Comparison of ENCODE assay signal across 9 mouse cellular contexts in the genomic region with DNA sequence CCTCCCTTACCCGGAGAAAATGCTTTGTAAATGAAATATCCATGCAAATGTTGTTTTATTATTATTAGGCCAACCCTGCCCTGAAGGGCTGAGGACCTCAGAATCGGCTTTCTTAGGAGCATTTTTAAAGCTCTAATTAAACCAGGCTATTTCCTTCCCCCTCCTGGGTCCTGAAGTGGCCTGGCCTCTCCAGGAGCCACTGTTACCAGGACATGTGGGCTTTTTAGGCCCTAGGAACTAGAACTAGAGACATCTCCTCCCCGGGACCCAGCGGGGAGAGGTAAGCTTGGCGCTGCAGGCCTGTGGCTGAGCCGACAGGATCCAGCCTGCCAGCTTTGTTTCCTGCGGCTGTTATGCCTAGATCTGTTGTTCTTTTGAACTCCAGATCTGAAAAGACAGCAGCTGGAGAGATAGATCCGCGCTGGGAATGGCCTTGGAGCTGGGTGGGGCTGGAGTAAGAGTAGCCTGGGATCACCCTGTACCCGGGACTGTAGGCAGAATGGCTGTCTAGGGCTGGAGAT. TPM values are rescaled to one million over a fixed set of nuclear protein-coding genes. Genes with fewer than 3 reads are reported as not detected.
DNase-seq lines count a peak whose midpoint lies in the region; ATAC-seq and TF ChIP-seq lines count a peak whose summit lies in the region.
"Had no signal": no experiment of that assay in that cellular context is flagged by ENCODE, and none has a peak within 500 bp of the region (broad histone marks: within the 10 kb centered on the region; RNA-seq: fewer than 3 reads in every experiment).

No protein-coding gene starts in this region.

- no peak overlapping the region for H3K4me3 ChIP-seq in left cerebral cortex, adult 2 months
- H3K4me3 ChIP-seq in embryonic facial prominence, embryonic 12.5 days = no peak overlapping the region
- no peak overlapping the region for H3K4me3 ChIP-seq in stomach, embryonic 16.5 days (replicated peaks; ENCODE audit: low read length)

- ATAC-seq in embryonic facial prominence, embryonic 12.5 days (ENCODE audit: insufficient number of reproducible peaks, insufficient read depth, low FRiP score, low TSS enrichment) = no peak
- 0 out of 2 replicates have a peak, but pooled peaks have one; percentile 7 for ATAC-seq in stomach, embryonic 16.5 days (ENCODE audit: insufficient read depth, low FRiP score)

- WGBS in embryonic facial prominence, embryonic 12.5 days = 5% methylated on average over 10 of the region's 10 CpGs
- 13% methylated on average over 10 of the region's 10 CpGs for WGBS in stomach, embryonic 16.5 days

- intact Hi-C loops in left cerebral cortex, adult 2 months (cut with DNase I) = no loop called here

- H3K27me3 ChIP-seq in embryonic facial prominence, embryonic 12.5 days = peaks cover 5% of the 10 kb centered on the region
- H3K27me3 ChIP-seq in stomach, embryonic 16.5 days (ENCODE audit: control insufficient read depth, insufficient read depth, low read length) = no peaks in the 10 kb centered on the region

- H3K9me3 ChIP-seq in embryonic facial prominence, embryonic 12.5 days = no peaks in the 10 kb centered on the region
- H3K9me3 ChIP-seq in stomach, embryonic 16.5 days (replicated peaks; ENCODE audit: control insufficient read depth, low read length) = no peaks in the 10 kb centered on the region

- DNase-seq in left cerebral cortex, adult 2 months (ENCODE audit: extremely low spot score in 1 of 2, low spot score in 2 of 2) = no peak
- DNase-seq in left cerebral cortex, adult 8-10 months (ENCODE audit: low spot score in 2 of 2) = no peak
- peak; percentile 53 for DNase-seq in kidney, postnatal 10 days
- DNase-seq in urinary bladder, postnatal 4 days (ENCODE audit: low spot score in 2 of 2) = no peak
- DNase-seq in layer of hippocampus, adult 11-12 months (ENCODE audit: low spot score) = no peak
- DNase-seq in c-Kit-positive CD71-positive TER-119-positive erythroid progenitor cells, embryonic 14.5 days (ENCODE audit: low spot score) = no peak

- H3K9ac ChIP-seq in embryonic facial prominence, embryonic 12.5 days = peak overlapping the region; percentile 21; the same call in 1 of the 2 replicates
- peak overlapping the region; percentile 64 for H3K9ac ChIP-seq in stomach, embryonic 16.5 days (ENCODE audit: low read length)

- H3K36me3 ChIP-seq in embryonic facial prominence, embryonic 12.5 days = peaks cover 9% of the 10 kb centered on the region
- H3K36me3 ChIP-seq in stomach, embryonic 16.5 days (ENCODE audit: control insufficient read depth, insufficient read depth, low read length) = no peaks in the 10 kb centered on the region

- TF ChIP-seq CTCF in left cerebral cortex, adult 2 months (IDR thresholded peaks at IDR 0.05) = no peak

- H3K4me1 ChIP-seq in embryonic facial prominence, embryonic 12.5 days = peaks cover 21% of the 10 kb centered on the region
- peaks cover 22% of the 10 kb centered on the region for H3K4me1 ChIP-seq in stomach, embryonic 16.5 days (ENCODE audit: control insufficient read depth, insufficient read depth, low read length)

- H3K27ac ChIP-seq in left cerebral cortex, adult 2 months = peak overlapping the region; percentile 2; the same call in 1 of the 2 replicates
- H3K27ac ChIP-seq in embryonic facial prominence, embryonic 12.5 days = peak overlapping the region; percentile 73
- H3K27ac ChIP-seq in stomach, embryonic 16.5 days (ENCODE audit: low read length) = peak overlapping the region; percentile 78
- H3K27ac ChIP-seq: macrophage had no signal

- H3K4me2 ChIP-seq in embryonic facial prominence, embryonic 12.5 days (replicated peaks) = peak overlapping the region; percentile 5; the same call in 1 of the 2 replicates
- H3K4me2 ChIP-seq in stomach, embryonic 16.5 days (ENCODE audit: low read depth, low read length) = no peak overlapping the region

RNA-seq across cellular contexts. Expression of gene Cpsf4l, which starts 0.5 kb away (rescaled TPM):
- total RNA-seq in left cerebral cortex, adult 2 months (2021) = not detected
- under 1 TPM in 2 of 4 experiments, not detected in 2; 0.35 to 0.76 TPM for total RNA-seq in left cerebral cortex, adult 8-10 months (2022)
- 0.37 TPM in 1 of 2 replicates, not detected in the other for polyA plus RNA-seq in embryonic facial prominence, embryonic 12.5 days (2016; fragmentation: Nextera tagmentation; extraction: Ambion mirVana)
- polyA plus RNA-seq in stomach, embryonic 16.5 days (2015; fragmentation: Nextera tagmentation; extraction: Ambion mirVana) = 0.18 and 0.41 TPM in 2 replicates
- polyA plus RNA-seq: macrophage had no signal

RNA-seq across cellular contexts. Expression of gene D11Wsu47e, which starts 26.1 kb away (rescaled TPM):
- total RNA-seq in left cerebral cortex, adult 2 months (2021) = 10 to 100 TPM; 13.2 to 14.5 TPM
- total RNA-seq in left cerebral cortex, adult 8-10 months (2022) = 10 to 100 TPM; 11.4 to 15.4 (median 12.8) TPM
- polyA plus RNA-seq in embryonic facial prominence, embryonic 12.5 days (2016; fragmentation: Nextera tagmentation; extraction: Ambion mirVana) = 24.5 and 26.5 TPM in 2 replicates
- 13.9 and 17.1 TPM in 2 replicates for polyA plus RNA-seq in stomach, embryonic 16.5 days (2015; fragmentation: Nextera tagmentation; extraction: Ambion mirVana)

RNA-seq across cellular contexts. Expression of gene Fam104a, which starts 26.4 kb away (rescaled TPM):
- total RNA-seq in left cerebral cortex, adult 2 months (2021) = 10 to 100 TPM; 31.2 to 31.4 TPM
- 10 to 100 TPM; 27.9 to 31.5 (median 29.3) TPM for total RNA-seq in left cerebral cortex, adult 8-10 months (2022)
- polyA plus RNA-seq in embryonic facial prominence, embryonic 12.5 days (2016; fragmentation: Nextera tagmentation; extraction: Ambion mirVana) = 52.6 TPM in 2 replicates
- polyA plus RNA-seq in stomach, embryonic 16.5 days (2015; fragmentation: Nextera tagmentation; extraction: Ambion mirVana) = 36.2 and 41.2 TPM in 2 replicates

RNA-seq across cellular contexts. Expression of gene Cdc42ep4, which starts 41.4 kb away (rescaled TPM):
- 10 to 100 TPM; 25.6 to 28.8 TPM for total RNA-seq in left cerebral cortex, adult 2 months (2021)
- 10 to 100 TPM; 30.5 to 32.6 (median 31.8) TPM for total RNA-seq in left cerebral cortex, adult 8-10 months (2022)
- polyA plus RNA-seq in embryonic facial prominence, embryonic 12.5 days (2016; fragmentation: Nextera tagmentation; extraction: Ambion mirVana) = 116 and 118 TPM in 2 replicates
- polyA plus RNA-seq in stomach, embryonic 16.5 days (2015; fragmentation: Nextera tagmentation; extraction: Ambion mirVana) = 59.7 and 62.0 TPM in 2 replicates

Comparison
In these comparisons a context has a peak if more than half of its experiments do, and no peak if none do; other contexts are left out.
1. H3K27ac ChIP-seq: peak in every context shown above with its lines; median percentile 78 in stomach, embryonic 16.5 days; 73 in embryonic facial prominence, embryonic 12.5 days; 2 in left cerebral cortex, adult 2 months.